Mouse (Mus musculus): ENCODE data around the gene Abcb8. TPM values are rescaled to one million over a fixed set of nuclear protein-coding genes. Genes with fewer than 3 reads are reported as not detected.
A peak's percentile ranks its signal among the peaks of the same experiment; 100 is the strongest.
"Not testable (repeated sequence)": the region's sequence is repeated elsewhere in the genome, so short reads cannot be mapped to it uniquely, and the experiment has no call there.

Abcb8 gene
- polyA plus RNA-seq, 1 experiment = not detected

DNA sequence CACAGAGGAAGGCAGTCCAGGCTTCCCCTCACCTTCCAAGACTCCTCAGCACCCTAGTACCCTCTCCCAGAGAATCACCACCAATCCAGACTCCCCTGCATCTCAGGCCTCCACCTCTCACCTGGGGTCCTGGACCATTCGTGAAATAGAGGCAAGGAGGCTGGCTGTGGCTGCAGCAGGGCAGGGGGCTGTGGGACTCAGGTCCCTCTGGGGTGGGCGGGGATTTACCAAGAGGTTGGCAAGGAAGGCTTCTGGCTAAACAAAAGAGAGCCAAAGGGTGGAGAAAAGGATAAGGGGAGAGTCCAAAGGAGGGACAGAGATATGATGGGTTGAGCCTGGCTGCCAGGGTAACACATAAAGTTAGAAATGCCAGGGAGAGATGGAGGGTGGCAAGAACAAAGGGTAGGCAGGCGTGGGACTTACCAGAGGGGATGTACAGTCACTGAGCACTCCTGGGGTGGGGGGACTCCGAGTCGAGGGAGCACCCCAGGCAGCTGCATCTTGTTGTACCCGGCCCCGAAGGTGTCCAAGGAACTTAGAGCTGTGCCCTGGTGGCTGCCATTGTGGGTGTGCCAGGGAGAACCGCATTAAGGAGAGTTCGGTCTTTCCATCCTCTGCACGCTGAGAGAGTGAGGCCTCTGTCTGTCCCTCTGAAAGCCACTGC is 7.4 kb upstream of the Abcb8 start:
- WGBS = 85% methylated on average over 10 of the region's 10 CpGs
- no peak for TF ChIP-seq POLR2A (IDR thresholded peaks at IDR 0.05; ENCODE audit: insufficient read depth, low read depth, low read length)
- TF ChIP-seq CTCF (IDR thresholded peaks at IDR 0.05; ENCODE audit: insufficient read depth, low read depth, low read length) = no peak
- H3K27ac ChIP-seq (ENCODE audit: insufficient read depth, low read depth, low read length) = no peak overlapping the region
- peaks cover 30% of the 10 kb centered on the region for H3K4me1 ChIP-seq (ENCODE audit: control insufficient read depth, insufficient read depth, low read length)
- H3K4me3 ChIP-seq (ENCODE audit: insufficient read depth, low read depth, low read length) = no peak overlapping the region

DNA sequence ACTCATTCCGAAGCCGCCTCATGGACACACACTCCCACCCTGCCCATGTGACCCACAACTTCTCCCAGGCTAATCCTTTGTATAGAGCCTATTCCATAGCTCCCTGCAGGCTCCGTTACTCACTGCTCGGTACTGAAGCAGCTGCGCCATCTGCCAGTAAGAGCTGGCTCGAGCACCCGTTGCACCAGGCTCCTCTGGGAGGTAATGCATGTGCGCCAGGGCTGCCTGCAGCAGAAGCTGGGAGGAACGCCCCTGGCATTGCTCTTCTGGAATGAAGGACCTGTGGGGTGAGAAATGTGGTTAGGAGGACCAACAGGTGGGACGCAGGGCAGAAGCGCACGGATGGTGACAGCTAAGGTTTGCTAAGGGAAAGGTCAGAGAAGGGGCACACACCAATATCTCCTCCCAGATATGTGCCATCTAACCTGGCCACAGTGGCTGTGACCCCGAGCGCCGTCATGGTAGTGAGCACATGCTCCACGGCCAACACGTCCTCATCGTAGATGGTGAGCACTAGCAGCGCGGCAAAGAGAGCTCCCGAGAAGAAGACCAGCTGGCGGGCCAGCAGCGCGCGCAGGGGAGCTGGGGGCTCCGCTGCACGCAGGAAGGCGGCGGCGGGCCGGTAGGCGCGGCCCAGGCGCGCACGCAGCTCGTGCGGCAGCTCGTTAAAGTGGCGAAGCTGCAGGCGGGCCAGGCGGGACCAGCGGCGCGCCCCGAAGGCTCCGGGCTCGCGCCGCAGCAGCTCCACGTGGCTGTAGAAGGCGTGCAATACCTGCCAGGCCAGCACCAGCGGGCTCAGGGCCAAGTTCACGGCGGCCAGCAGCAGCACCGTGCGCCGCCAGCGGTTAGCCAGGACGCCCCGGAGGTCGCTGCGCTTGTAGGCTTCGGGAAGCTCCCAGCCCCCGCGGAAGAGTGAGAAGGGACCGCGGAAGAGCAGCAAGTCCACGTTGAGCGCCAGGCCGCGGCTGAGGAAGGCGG is 5.9 kb upstream of the Abcb8 start:
- Histone ChIP-seq H3K4me3 (ENCODE audit: insufficient read depth, low read depth, low read length) (peak overlapping the region; percentile 51), H3K27ac (ENCODE audit: insufficient read depth, low read depth, low read length) (no peak overlapping the region), H3K4me1 (ENCODE audit: control insufficient read depth, insufficient read depth, low read length) (peaks cover 30% of the 10 kb centered on the region)
- TF ChIP-seq POLR2A (IDR thresholded peaks at IDR 0.05; ENCODE audit: insufficient read depth, low read depth, low read length) = no peak
- WGBS = 1% methylated on average over 73 of the region's 73 CpGs

DNA sequence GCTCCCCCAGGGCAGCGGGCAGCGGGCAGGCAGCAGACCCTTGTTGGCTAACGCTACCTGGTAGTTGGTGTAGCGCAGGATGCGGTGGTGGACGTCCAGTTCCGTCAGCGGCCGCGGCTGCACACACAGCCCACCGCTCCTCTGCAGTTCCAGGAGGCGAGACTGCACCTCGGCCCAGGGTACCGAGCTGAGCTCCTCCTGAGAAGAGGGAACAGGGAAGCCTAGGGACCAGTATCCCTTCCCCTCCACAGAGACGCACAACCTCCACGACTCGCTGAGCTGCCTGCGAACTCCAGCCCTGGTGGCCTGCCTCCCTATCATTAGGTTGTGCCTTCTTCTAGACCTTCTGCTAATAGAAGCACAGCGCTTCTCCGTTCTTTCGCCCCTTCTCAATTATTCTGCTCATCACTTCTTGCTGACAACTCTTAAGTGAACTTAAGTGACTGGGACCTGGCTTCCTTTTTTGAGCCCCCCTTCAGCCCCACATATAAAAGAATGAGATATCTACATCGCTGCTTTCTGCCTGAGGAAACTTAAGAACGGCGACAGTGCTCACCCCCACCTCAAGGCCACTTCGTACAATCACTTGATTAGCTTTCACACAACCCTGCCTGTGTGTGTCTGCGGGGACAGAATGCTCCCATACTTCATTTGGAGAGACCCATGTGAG is 5.1 kb upstream of the Abcb8 start:
- peak overlapping the region; percentile 51 for H3K4me3 ChIP-seq (ENCODE audit: insufficient read depth, low read depth, low read length)
- peaks cover 25% of the 10 kb centered on the region for H3K4me1 ChIP-seq (ENCODE audit: control insufficient read depth, insufficient read depth, low read length)
- H3K27ac ChIP-seq (ENCODE audit: insufficient read depth, low read depth, low read length) = no peak overlapping the region
- TF ChIP-seq POLR2A (IDR thresholded peaks at IDR 0.05; ENCODE audit: insufficient read depth, low read depth, low read length) (no peak), CTCF (IDR thresholded peaks at IDR 0.05; ENCODE audit: insufficient read depth, low read depth, low read length) (no peak)
- 31% methylated on average over 26 of the region's 26 CpGs for WGBS

DNA sequence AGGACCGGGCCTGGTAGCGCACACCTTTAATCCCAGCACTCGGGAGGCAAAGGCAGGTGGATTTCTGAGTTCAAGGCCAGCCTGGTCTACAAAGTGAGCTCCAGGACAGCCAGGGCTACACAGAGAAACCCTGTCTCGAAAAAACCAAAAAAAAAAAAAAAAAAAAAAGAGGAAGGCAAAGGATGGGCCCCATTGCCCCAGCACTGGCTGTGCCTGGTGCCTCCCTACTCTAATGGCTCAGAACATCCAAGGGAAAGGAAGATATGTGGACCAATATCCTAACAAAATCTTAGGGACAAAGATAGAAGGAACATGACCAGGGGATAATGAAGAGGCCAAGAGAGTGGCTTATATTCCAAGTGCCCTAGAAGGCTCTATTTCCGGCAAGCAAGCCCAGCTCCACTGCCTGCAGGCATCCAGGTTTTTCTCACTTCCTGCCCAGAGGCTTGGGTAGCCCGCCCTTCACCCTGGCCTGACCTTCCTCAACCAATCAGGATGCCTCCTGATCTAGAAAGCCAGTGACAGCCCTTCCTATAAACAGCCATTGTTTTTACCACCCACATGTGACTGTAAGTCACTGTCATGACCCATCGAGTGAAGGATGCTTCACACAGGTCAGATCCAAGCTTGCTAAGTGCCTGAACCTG is 4.3 kb upstream of the Abcb8 start:
- Histone ChIP-seq H3K4me1 (ENCODE audit: control insufficient read depth, insufficient read depth, low read length) (peaks cover 21% of the 10 kb centered on the region), H3K27ac (ENCODE audit: insufficient read depth, low read depth, low read length) (no peak overlapping the region), H3K4me3 (ENCODE audit: insufficient read depth, low read depth, low read length) (no peak overlapping the region)
- 77% methylated on average over 7 of the region's 7 CpGs for WGBS
- TF ChIP-seq CTCF (IDR thresholded peaks at IDR 0.05; ENCODE audit: insufficient read depth, low read depth, low read length) = no peak
- TF ChIP-seq POLR2A (IDR thresholded peaks at IDR 0.05; ENCODE audit: insufficient read depth, low read depth, low read length) = no peak

DNA sequence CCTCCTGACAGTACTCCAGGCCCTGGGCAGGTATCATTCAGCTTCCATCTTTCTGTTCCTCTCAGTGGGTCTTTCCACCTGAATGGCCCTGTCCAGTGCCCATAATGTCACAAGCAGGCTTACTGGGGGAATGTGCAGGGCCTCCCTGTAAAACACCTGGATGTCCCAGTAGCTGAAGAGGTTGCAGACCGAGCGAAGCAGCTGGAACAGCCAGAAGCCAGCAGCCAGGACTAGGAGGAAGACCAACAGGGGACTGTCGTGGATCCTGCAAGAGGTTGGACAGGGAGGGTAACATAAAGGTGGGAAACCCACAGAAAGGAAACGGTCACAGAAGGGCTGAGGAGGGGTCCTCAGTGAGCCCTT is 3.8 kb upstream of the Abcb8 start:
- H3K4me3 ChIP-seq (ENCODE audit: insufficient read depth, low read depth, low read length) = no peak overlapping the region
- WGBS = 88% methylated on average over 4 of the region's 4 CpGs
- H3K4me1 ChIP-seq (ENCODE audit: control insufficient read depth, insufficient read depth, low read length) = peaks cover 16% of the 10 kb centered on the region
- H3K27ac ChIP-seq (ENCODE audit: insufficient read depth, low read depth, low read length) = no peak overlapping the region
- TF ChIP-seq CTCF (IDR thresholded peaks at IDR 0.05; ENCODE audit: insufficient read depth, low read depth, low read length) = no peak

DNA sequence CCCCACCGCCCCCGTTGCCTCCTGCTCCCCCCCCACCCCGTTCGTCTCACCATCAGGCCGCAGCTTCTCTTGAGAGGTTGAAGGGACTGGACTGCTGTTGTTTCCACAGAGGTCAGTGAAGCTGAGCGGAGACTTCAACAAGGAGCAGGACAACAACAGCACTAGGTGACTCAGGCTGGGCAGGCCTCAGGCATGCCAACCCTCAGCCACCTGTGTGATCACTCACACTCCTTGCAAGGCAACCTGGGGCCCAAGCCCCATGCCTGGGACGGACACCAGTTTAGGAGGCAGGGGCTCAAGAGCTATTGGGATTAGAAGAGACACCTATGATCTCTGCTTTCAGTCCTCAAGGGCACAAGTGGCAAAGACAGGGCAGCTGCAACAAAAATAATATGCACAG is 1.6 kb upstream of the Abcb8 start, which contains the start of gene Atg9b:
Atg9b (minus strand) TSS at position 280 of the 400 bp plus-strand sequence.
- no peak for TF ChIP-seq POLR2A (IDR thresholded peaks at IDR 0.05; ENCODE audit: insufficient read depth, low read depth, low read length)
- no peak for TF ChIP-seq CTCF (IDR thresholded peaks at IDR 0.05; ENCODE audit: insufficient read depth, low read depth, low read length)
- H3K4me3 ChIP-seq (ENCODE audit: insufficient read depth, low read depth, low read length) = no peak within 1 kb of the TSS
- 91% methylated on average over 7 of the region's 7 CpGs for WGBS
- no peak within 1 kb of the TSS for H3K27ac ChIP-seq (ENCODE audit: insufficient read depth, low read depth, low read length)
- peaks cover 15% of the 10 kb centered on the region for H3K4me1 ChIP-seq (ENCODE audit: control insufficient read depth, insufficient read depth, low read length)

DNA sequence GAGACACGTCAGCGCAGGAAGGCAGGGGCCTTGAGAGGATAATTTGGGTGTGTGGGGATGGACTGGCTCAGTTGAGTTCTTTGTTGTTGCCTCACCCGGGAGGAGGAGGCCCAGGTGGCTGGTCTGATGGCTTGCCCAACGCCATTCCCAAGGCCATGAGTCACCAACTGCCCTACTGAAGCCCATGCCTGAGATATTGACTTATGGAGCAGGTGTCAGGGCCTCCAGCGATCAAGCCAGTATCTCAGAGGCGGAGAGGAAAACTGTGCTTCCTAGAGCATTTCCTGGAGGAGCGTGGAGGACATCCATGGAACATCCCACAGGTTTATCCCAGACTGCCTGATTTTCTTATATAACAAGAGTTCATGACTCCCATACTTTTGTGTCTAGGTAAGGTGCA is 739 bp upstream of the Abcb8 start:
- TF ChIP-seq POLR2A (IDR thresholded peaks at IDR 0.05; ENCODE audit: insufficient read depth, low read depth, low read length) (no peak), CTCF (IDR thresholded peaks at IDR 0.05; ENCODE audit: insufficient read depth, low read depth, low read length) (no peak)
- no peak overlapping the region for H3K27ac ChIP-seq (ENCODE audit: insufficient read depth, low read depth, low read length)
- WGBS = 81% methylated on average over 7 of the region's 7 CpGs
- peaks cover 7% of the 10 kb centered on the region for H3K4me1 ChIP-seq (ENCODE audit: control insufficient read depth, insufficient read depth, low read length)
- no peak overlapping the region for H3K4me3 ChIP-seq (ENCODE audit: insufficient read depth, low read depth, low read length)

DNA sequence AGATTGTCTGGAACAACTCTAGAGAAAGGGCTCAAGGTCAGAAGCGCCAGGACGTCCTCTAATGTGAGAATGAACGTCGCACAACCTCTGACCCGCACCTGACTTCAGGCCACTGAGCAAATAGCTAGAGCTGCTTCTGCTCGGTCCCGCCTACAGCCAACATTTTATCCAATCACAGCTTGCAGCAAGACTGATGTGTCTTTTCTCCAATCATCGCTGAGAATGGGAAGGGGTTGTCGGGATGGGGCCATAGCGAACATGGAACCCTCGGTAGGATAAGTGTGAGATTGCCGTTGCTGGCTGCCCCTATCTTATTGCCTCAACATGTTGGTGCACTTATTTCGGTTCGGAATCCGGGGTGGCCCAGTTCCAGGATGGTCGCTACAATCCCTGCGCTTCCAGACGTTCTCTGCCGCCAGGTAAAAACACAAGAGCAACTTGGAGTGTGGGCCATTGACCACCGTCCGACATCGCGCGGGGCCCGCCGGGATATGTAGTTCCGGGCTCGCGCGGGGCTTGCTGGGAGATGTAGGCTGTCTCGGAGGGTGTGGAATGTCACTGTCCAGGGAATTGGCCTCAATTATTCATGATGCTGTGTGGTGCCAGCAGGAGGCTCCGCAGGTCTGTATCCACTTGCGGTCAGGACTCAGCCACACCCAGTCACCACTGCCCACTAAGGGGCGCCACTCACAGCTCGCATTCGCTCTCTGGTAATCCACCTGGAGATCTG is 867 bp downstream of the Abcb8 start:
- TF ChIP-seq POLR2A (IDR thresholded peaks at IDR 0.05; ENCODE audit: insufficient read depth, low read depth, low read length) (peak; percentile 51; the same call in 1 of the 2 replicates), CTCF (IDR thresholded peaks at IDR 0.05; ENCODE audit: insufficient read depth, low read depth, low read length) (peak; percentile 73)

DNA sequence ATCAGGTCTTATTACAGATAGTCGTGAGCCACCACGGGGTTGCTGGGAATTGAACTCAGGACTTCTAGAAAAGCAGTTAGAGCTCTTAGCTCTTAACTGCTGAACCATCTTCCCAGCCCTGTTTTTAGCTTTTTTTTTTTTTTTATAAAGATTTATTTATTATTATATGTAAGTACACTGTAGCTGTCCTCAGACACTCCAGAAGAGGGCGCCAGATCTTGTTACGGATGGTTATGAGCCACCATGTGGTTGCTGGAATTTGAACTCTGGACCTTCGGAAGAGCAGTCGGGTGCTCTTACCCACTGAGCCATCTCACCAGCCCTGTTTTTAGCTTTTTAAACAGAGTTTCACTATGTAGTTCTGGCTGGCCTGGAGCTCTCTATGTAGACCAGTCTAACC is 2.8 kb downstream of the Abcb8 start:
- not testable (repeated sequence) for H3K4me3 ChIP-seq (ENCODE audit: insufficient read depth, low read depth, low read length); H3K27ac ChIP-seq (ENCODE audit: insufficient read depth, low read depth, low read length); H3K4me1 ChIP-seq (ENCODE audit: control insufficient read depth, insufficient read depth, low read length)
- WGBS = 91% methylated on average over 6 of the region's 6 CpGs

More for the DNA sequence above, 867 bp downstream of the Abcb8 start:
- peak overlapping the region; percentile 77 for H3K4me3 ChIP-seq (ENCODE audit: insufficient read depth, low read depth, low read length)
- H3K4me1 ChIP-seq (ENCODE audit: control insufficient read depth, insufficient read depth, low read length) = no peaks in the 10 kb centered on the region
- H3K27ac ChIP-seq (ENCODE audit: insufficient read depth, low read depth, low read length) = peak overlapping the region; percentile 95
- under 1% methylated on average over 36 of the region's 36 CpGs for WGBS

Measured in olfactory bulb, adult 2 months (tissue).